In the genomic region with DNA sequence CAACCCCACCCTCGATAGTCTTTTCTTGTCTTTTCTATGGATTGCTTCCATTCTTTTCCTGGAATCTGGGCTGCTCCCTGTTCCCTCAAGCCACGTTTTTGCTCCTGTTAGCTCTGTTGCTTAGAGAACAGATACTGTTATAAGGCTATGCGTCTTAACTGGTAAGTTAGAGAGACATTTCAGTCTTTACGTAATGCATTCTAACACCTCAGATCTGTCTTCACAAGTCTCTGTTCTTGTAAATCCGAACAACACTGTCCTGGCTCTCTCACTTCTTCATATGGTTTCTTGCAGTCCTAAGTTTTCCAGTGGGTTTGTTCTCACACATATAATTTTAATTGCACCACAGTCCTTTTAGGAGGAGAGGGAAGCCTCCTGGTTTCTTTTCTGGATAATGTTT, we compare ENCODE assay signal across 10 mouse cellular contexts.
"Had no signal": no experiment of that assay in that cellular context is flagged by ENCODE, and none has a peak within 500 bp of the region (broad histone marks: within the 10 kb centered on the region; RNA-seq: fewer than 3 reads in every experiment).

No protein-coding gene starts in this region.

- DNase-seq: lung, adult 18-20 months; lung, embryonic 14.5 days; lung, postnatal 10 days; lung, postnatal 36 days; midbrain, embryonic 14.5 days; right cerebral cortex, postnatal 14 days; thymus, adult 18-20 months; thymus, postnatal 14 days; thymus, postnatal 36 days had no signal

- ATAC-seq: midbrain, embryonic 16.5 days had no signal
